Mouse (Mus musculus): Measurements from ENCODE around the gene Ankrd55.

- no peak for TF ChIP-seq HCFC1 (IDR thresholded peaks at IDR 0.05; ENCODE audit: borderline replicate concordance, insufficient read depth, low read length)
- no peak for TF ChIP-seq CHD2 (IDR thresholded peaks at IDR 0.05; ENCODE audit: low read depth, low read length)
- TF ChIP-seq ZNF384 (IDR thresholded peaks at IDR 0.05; ENCODE audit: low read depth, low read length): no peak
These were observed 47.3 kb downstream of the Ankrd55 start for GRCm38 (mm10) chr13:112335531-112335930.
